Mouse (Mus musculus) C2C12 (cell line): ENCODE data around the gene Dvl2. TPM values are rescaled to one million over a fixed set of nuclear protein-coding genes. Genes with fewer than 3 reads are reported as not detected.

Source experiments
- H3K27me3 ChIP-seq: one replicate; pipeline ENCODE4 v1.6.1; 2011; ENCODE audit not compliant: control insufficient read depth, insufficient read depth, insufficient read length
- H3K36me3 ChIP-seq: one replicate; pipeline ENCODE4 v1.6.1; 2011; ENCODE audit not compliant: control insufficient read depth, insufficient read depth
- H3K4me3 ChIP-seq: one replicate; pipeline ENCODE4 v1.5.1; 2011; ENCODE audit warnings: mild to moderate bottlenecking, control low read depth; ENCODE audit not compliant: poor library complexity, insufficient read depth, severe bottlenecking
- H3K79me2 ChIP-seq: one replicate; pipeline ENCODE4 v1.6.1; 2011; ENCODE audit not compliant: control insufficient read depth, insufficient read depth
- H3K79me3 ChIP-seq: one replicate; pipeline ENCODE4 v1.6.1; 2011; ENCODE audit warnings: low read depth, control low read depth
- H3ac ChIP-seq: one replicate; pipeline ENCODE3; 2011; ENCODE audit warnings: low read depth; ENCODE audit not compliant: control insufficient read depth, insufficient read length
- CEBPB ChIP-seq: IDR thresholded peaks from one replicate; pipeline ENCODE4 v1.6.1; 2011; ENCODE audit warnings: low read depth, mild to moderate bottlenecking, control low read depth, moderate library complexity
- CTCF ChIP-seq: IDR thresholded peaks from one replicate; pipeline ENCODE4 v1.5.1; 2011; ENCODE audit not compliant: control insufficient read depth, insufficient read depth, insufficient read length
- FOSL1 ChIP-seq: IDR thresholded peaks from one replicate; pipeline ENCODE4 v1.8.0; 2011; ENCODE audit warnings: mild to moderate bottlenecking, low read length; ENCODE audit not compliant: poor library complexity, insufficient read depth, severe bottlenecking
- MAX ChIP-seq: IDR thresholded peaks from one replicate; pipeline ENCODE4 v1.6.1; 2011; ENCODE audit warnings: mild to moderate bottlenecking, control low read depth
- MYOD1 ChIP-seq: IDR thresholded peaks from one replicate; pipeline ENCODE4 v1.6.1; 2011; ENCODE audit warnings: low read depth; ENCODE audit not compliant: control insufficient read depth, insufficient read length
- MYOG ChIP-seq: IDR thresholded peaks from one replicate; pipeline ENCODE4 v1.6.1; 2011; ENCODE audit not compliant: control insufficient read depth, insufficient read length; ENCODE audit errors: extremely low read depth
- USF1 ChIP-seq: IDR thresholded peaks from one replicate; pipeline ENCODE4 v1.6.1; 2011; ENCODE audit warnings: low read depth, mild to moderate bottlenecking, control low read depth, moderate library complexity
- polyA plus RNA-seq: library from polyadenylated mRNA; unstranded; fragments of >200 nt; fragmentation: generic; extraction: Trizol; gene quantifications from one replicate; pipeline ENCODE4 v1.2.1, GENCODE M21; 2012; ENCODE audit warnings: missing spikeins

The Dvl2 gene
- polyA plus RNA-seq, 1 experiment: 36.4 TPM

DNA sequence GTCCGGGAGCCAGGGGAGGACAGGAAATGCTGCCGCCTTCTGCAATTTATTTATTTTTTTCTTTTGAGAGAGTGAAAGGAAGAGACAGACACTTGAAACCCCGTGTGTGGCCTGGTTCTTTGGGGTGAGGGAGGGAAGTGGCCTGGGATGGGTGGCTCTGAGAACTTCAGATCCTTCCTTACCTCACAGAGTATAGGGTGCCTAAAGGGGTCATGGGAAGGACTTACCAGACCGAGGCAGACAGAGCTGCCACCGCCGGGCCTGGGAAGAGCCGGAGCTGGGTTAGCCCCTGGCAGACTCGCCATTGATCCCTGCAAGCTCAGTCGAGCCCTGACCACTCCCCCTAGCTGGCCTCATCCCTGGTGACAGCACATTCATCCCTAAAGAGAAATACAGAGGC, 45.0 kb downstream of the Dvl2 start:
- H3K36me3 ChIP-seq: peaks cover 24% of the 10 kb centered on the region
- TF ChIP-seq MYOD1 (no peak), MYOG (no peak), CEBPB (no peak), MAX (no peak), FOSL1 (no peak), CTCF (no peak), USF1 (no peak)
- H3K79me3 ChIP-seq: no peaks in the 10 kb centered on the region
- H3K27me3 ChIP-seq: no peaks in the 10 kb centered on the region
- H3K4me3 ChIP-seq: no peak overlapping the region
- no peak overlapping the region for H3ac ChIP-seq
- no peaks in the 10 kb centered on the region for H3K79me2 ChIP-seq

DNA sequence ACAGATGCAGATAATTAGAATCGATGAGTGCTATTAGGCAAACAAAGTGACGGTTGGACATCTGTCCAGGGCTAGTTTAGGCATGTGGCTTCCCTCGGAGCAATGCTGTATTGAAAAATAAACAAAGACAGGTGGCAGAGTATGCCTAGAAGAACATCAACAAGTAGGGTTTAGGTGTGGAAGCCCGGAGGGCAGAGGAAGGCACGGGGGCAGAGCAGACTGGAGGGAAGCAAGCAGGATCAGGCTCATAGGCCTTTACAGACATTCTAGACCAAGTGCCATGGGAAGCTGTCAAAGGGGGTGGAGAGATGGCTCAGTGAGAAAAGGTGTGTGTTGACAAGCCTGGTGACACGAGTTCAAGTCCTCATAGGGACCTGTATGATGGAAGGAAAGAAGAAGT, 49.0 kb downstream of the Dvl2 start:
- no peaks in the 10 kb centered on the region for H3K27me3 ChIP-seq
- H3ac ChIP-seq: no peak overlapping the region
- no peak for TF ChIP-seq MYOD1
- TF ChIP-seq CTCF: no peak
- no peak for TF ChIP-seq USF1
- TF ChIP-seq MAX: no peak
- TF ChIP-seq FOSL1: no peak
- no peak for TF ChIP-seq CEBPB
- TF ChIP-seq MYOG: no peak
- no peaks in the 10 kb centered on the region for H3K79me3 ChIP-seq
- no peaks in the 10 kb centered on the region for H3K79me2 ChIP-seq
- peaks cover 5% of the 10 kb centered on the region for H3K36me3 ChIP-seq
- no peak overlapping the region for H3K4me3 ChIP-seq

DNA sequence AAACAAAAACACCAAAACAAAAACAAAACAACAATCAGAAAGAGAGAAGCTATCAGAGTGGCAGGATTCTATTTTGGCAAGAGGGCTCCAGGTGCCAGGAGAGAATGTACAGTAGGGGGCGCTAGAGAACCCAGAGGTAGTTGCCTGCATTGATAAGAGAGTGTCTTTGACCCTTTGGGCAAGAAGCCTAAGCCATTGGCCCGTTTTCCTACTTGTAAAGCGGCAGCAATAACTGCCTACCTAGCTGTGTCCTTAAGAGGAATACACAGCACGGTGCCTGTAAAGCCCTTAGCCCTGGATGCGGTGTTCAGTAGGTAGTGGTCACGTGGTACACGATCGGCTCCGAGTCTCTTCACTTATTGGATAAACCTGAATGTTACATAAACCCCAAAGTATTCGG, 49.4 kb downstream of the Dvl2 start:
- H3K4me3 ChIP-seq: no peak overlapping the region
- no peaks in the 10 kb centered on the region for H3K79me2 ChIP-seq
- TF ChIP-seq MYOD1: no peak
- no peak for TF ChIP-seq FOSL1
- no peak for TF ChIP-seq MYOG
- H3K27me3 ChIP-seq: no peaks in the 10 kb centered on the region
- no peaks in the 10 kb centered on the region for H3K79me3 ChIP-seq
- no peak overlapping the region for H3ac ChIP-seq
- H3K36me3 ChIP-seq: peaks cover under 1% of the 10 kb centered on the region

DNA sequence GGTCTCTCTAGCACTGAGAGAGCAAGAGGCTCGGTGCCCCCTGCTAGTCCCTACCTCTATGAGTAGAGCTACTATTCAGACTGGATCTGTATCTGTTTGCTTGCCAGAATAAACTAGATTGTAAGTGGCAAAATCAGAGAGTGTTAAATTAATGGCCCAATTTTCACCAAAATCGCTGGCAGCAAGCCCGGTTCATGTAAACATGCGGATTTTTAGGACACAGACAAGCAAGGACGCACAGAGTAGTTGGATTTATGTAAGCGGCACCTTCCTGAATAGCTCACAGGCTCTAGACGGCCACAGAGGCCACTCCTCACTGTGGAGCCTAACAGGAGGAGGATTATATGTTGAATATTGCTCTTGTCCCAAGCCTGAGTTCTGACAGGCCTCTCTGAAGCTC, 52.8 kb downstream of the Dvl2 start:
- Histone ChIP-seq H3K79me2 (no peaks in the 10 kb centered on the region), H3K79me3 (no peaks in the 10 kb centered on the region), H3ac (no peak overlapping the region), H3K36me3 (no peaks in the 10 kb centered on the region), H3K4me3 (no peak overlapping the region), H3K27me3 (no peaks in the 10 kb centered on the region)
- no peak for TF ChIP-seq FOSL1
- no peak for TF ChIP-seq MYOD1
- no peak for TF ChIP-seq MAX
- no peak for TF ChIP-seq USF1
- TF ChIP-seq MYOG: no peak
- no peak for TF ChIP-seq CTCF
- no peak for TF ChIP-seq CEBPB

DNA sequence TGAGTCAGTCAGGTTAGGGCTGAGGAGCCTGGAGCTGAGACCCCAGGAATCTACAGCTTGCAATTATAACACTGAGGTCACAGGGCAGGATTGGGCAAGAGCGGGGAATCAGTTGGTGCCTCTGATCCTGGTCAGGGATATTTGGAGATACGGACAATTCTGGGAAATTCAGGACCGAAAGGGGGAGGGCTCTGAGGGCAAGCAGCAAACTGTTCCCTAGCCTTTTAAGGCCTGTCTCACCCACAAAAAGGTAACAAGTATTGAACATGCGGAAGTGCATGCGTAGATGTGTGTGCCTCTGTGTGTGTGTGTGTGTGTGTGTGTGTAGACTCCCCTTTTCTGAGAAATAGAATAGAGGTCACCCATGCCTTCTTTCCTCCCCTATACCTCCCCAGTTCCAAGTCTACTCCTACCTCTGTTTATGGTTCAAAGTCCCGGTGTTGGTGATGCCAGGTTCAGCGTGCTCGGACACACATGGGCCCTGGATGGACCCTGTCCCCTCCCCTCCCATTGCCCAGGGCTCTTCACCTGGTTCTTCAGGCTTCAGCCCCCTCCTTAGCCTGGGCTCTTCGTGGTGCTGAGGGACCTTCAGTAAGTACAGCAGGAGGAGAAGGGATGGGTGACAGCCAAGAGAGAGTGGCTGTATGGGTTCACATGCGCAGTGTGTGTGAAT, 53.6 kb downstream of the Dvl2 start, which contains the start of gene Asgr1:
Asgr1 (plus strand) TSS at position 188 of the 673 bp plus-strand sequence.
- Histone ChIP-seq H3K36me3 (no peaks in the 10 kb centered on the region), H3K4me3 (no peak within 1 kb of the TSS), H3K79me3 (no peaks in the 10 kb centered on the region), H3K27me3 (no peaks in the 10 kb centered on the region), H3K79me2 (no peaks in the 10 kb centered on the region), H3ac (no peak within 1 kb of the TSS)
- TF ChIP-seq CTCF (no peak), CEBPB (peak; percentile 29)

DNA sequence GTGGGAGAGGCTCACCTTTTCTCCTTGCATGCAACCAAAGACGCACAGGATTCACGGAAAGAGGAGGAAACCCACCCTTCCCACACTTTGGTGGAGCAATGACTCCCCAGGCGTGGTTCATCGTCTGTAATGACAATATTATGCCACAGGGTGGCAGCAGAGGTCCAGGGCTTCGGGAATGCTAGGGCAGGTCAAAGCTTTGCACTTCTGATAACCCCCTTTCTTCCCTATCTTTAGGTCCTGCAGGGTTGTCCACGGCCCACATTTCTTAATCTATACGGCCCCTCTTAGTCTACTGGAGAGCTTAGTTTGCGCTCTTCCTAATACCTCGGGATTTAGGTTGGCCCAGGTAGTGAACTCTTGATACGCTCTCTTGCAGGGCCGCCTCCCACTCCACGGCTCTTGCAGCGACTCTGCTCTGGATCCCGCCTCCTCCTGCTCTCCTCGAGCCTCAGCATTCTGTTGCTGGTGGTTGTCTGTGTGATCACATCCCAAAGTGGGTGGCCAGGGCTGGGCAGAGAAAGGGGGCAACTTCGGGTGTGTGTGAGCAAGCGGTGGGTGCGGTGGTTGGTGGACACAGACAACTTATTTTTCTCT, 55.3 kb downstream of the Dvl2 start:
- no peak overlapping the region for H3ac ChIP-seq
- H3K36me3 ChIP-seq: no peaks in the 10 kb centered on the region
- TF ChIP-seq CEBPB (no peak), CTCF (peak; percentile 80)
- no peak overlapping the region for H3K4me3 ChIP-seq
- no peaks in the 10 kb centered on the region for H3K79me2 ChIP-seq
- no peaks in the 10 kb centered on the region for H3K79me3 ChIP-seq
- no peaks in the 10 kb centered on the region for H3K27me3 ChIP-seq
